Mouse (Mus musculus) cerebellum, adult 2 months (tissue): ENCODE data around the gene Asgr1. TPM values are rescaled to one million over a fixed set of nuclear protein-coding genes. Genes with fewer than 3 reads are reported as not detected.
"Not testable (repeated sequence)": the region's sequence is repeated elsewhere in the genome, so short reads cannot be mapped to it uniquely, and the experiment has no call there.

ENCODE experiments used
- DNase-seq, 2 experiments: peaks; one replicate each; pipeline ENCODE4 v3.0.0; 2021
- H3K27ac ChIP-seq: fragments of 200-500 bp; 2 replicates; pipeline ENCODE4 v1.5.1; 2012; ENCODE audit warnings: low read length, control low read depth, inconsistent platforms; ENCODE audit not compliant: insufficient read depth
- H3K27me3 ChIP-seq: fragments of 200-500 bp; 2 replicates; pipeline ENCODE4 v1.6.1; 2012; ENCODE audit warnings: inconsistent platforms, mild to moderate bottlenecking, low read length, moderate library complexity; ENCODE audit not compliant: control insufficient read depth, insufficient read depth
- H3K4me1 ChIP-seq: fragments of 200-500 bp; 2 replicates; pipeline ENCODE4 v1.6.1; 2011; ENCODE audit warnings: low read length; ENCODE audit not compliant: control insufficient read depth, insufficient read depth
- H3K4me3 ChIP-seq: fragments of 200-500 bp; replicated peaks from 2 replicates; pipeline ENCODE3; 2011; ENCODE audit warnings: mild to moderate bottlenecking, low read depth, low read length, control low read depth; ENCODE audit not compliant: insufficient read depth
- CTCF ChIP-seq: fragments of 200-500 bp; IDR thresholded peaks from 2 replicates; pipeline ENCODE4 v1.5.1; 2011; ENCODE audit warnings: low read depth, mild to moderate bottlenecking, control low read depth, low read length, moderate library complexity, borderline replicate concordance; ENCODE audit not compliant: insufficient read depth
- POLR2A ChIP-seq: fragments of 200-500 bp; IDR thresholded peaks from 2 replicates; pipeline ENCODE4 v1.6.1; 2011; ENCODE audit warnings: low read length, control low read depth, borderline replicate concordance; ENCODE audit not compliant: insufficient read depth
- WGBS: fragments of 180-500 bp; shearing (Covaris S2); methylation state at CpG from one replicate; pipeline ENCODE4 v1.1.7; 2018; 5-methylcytosine and 5-hydroxymethylcytosine counted together
- polyA plus RNA-seq: library from polyadenylated mRNA; depleted of rRNA; stranded (reverse); fragments of >200 nt; gene quantifications from 2 replicates; pipeline ENCODE4 v1.2.3, GENCODE M21; 2012

Asgr1 gene
- polyA plus RNA-seq, 1 experiment, result 13.8 TPM

DNA sequence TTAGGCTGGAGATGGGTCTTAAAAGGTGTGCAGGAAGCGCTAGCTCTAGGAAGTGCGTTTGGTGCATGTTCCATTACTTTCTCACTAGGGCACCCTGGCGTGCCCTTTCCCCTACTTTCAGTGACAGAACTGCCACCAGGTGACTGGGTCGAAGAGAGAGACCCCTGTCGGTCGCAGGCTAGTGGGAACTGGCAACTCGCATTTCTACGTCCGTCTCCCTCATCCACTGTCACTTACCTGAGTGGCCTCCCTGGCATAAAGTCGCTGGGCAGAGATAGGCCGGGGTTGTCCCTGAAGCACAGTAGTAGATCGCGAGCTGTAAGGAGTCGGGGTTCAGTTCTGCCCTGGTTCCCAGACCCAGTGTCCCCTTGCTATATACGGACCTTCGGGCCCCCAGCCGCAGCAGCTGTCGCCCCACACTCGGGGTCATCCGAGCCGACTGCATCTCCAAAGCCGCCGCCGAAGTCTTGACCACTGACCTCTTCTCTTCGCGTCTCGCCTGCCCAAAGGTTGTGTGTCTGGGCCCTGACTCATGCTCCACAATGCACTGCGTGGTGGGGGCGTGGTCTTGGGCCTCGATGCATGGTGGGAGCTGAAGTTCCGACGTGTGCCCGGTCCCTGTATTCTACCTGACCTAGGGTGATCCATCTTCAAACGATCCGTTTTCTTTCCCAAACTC, 38.9 kb upstream of the Asgr1 start, which contains the start of gene Acadvl:
Gene Acadvl (minus strand): TSS at position 532 of the 679 bp plus-strand sequence.
- TF ChIP-seq POLR2A (peak; percentile 86), CTCF (peak; percentile 36; the same call in 1 of the 2 replicates)
- Histone ChIP-seq H3K27ac (peak within 1 kb of the TSS; percentile 53), H3K4me1 (peaks cover 9% of the 10 kb centered on the region), H3K4me3 (peak within 1 kb of the TSS; percentile 80), H3K27me3 (no peaks in the 10 kb centered on the region)
- peak; percentile 90 to 92 for DNase-seq
- under 1% methylated on average over 35 of the region's 35 CpGs for WGBS

DNA sequence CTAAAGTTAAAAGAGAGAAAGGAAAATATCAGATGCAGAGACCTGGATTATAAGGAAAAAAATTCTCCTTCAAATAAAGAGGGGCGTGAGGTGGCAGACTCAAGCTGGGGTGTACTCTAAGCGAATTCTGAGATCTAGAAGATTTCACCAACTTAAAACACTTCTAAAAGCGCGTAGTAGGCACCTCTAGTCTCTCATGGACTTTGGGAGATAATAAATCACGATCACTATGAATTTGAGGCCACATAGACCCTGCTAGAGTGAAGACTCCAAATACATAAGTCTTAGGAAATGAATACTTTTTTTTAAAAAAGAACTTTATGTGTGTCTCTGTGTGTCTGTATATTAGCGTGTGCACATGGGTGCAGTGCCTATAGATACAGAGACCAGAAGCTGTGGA, 38.2 kb upstream of the Asgr1 start:
- DNase-seq, result no peak
- H3K27me3 ChIP-seq, result no peaks in the 10 kb centered on the region
- TF ChIP-seq POLR2A (no peak), CTCF (no peak)
- H3K4me3 ChIP-seq, result no peak overlapping the region
- no peak overlapping the region for H3K27ac ChIP-seq
- H3K4me1 ChIP-seq, result peaks cover 9% of the 10 kb centered on the region
- WGBS, result 65% methylated on average over 6 of the region's 6 CpGs

DNA sequence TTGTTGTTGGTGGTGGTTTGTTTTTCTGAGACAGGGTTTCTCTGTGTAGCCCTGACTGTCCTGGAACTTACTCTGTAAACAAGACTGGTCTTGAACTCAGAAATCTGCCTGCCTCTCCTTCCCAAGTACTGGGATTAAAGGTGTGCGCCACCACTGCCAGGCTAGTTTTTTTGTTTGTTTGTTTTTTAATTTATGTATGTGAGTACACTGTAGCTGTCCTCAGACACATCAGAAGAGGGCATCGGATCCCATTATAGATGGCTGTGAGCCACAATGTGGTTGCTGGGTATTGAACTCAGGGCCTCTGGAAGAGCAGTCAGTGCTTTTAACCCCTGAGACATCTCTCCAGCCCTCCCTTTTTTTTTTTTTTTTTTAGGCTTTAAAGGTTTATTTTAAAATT, 37.7 kb upstream of the Asgr1 start:
- not testable (repeated sequence) for H3K4me1 ChIP-seq, DNase-seq, H3K27ac ChIP-seq, H3K27me3 ChIP-seq, H3K4me3 ChIP-seq
- WGBS, result 56% methylated on average over 2 of the region's 2 CpGs

DNA sequence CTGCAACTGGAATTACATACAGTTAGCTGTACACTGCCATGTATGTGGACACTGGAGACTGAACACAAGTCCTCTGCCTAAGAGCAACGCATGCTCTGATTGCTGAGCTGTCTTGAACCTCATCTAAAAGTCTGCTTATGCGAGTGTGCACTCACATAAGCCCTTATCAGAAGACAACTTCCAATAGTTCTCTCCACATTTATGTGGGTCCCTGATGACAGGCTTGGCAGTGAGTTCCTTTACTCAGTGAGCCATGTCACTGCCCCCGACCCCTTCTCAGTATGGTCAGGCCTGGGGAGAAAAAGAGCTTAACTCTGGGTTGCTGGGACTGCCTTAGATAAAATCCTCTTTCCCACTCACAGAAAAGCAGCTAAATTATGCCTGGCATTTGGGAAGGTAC, 37.2 kb upstream of the Asgr1 start, which contains the start of gene Dlg4:
Gene Dlg4 (plus strand): TSS at position 274 of the 400 bp plus-strand sequence.
- H3K4me1 ChIP-seq, result peaks cover 9% of the 10 kb centered on the region
- TF ChIP-seq CTCF (no peak), POLR2A (no peak)
- WGBS, result 72% methylated on average over 3 of the region's 3 CpGs
- no peaks in the 10 kb centered on the region for H3K27me3 ChIP-seq
- H3K4me3 ChIP-seq, result peak within 1 kb of the TSS; percentile 98
- DNase-seq, result no peak
- H3K27ac ChIP-seq, result peak within 1 kb of the TSS; percentile 99

DNA sequence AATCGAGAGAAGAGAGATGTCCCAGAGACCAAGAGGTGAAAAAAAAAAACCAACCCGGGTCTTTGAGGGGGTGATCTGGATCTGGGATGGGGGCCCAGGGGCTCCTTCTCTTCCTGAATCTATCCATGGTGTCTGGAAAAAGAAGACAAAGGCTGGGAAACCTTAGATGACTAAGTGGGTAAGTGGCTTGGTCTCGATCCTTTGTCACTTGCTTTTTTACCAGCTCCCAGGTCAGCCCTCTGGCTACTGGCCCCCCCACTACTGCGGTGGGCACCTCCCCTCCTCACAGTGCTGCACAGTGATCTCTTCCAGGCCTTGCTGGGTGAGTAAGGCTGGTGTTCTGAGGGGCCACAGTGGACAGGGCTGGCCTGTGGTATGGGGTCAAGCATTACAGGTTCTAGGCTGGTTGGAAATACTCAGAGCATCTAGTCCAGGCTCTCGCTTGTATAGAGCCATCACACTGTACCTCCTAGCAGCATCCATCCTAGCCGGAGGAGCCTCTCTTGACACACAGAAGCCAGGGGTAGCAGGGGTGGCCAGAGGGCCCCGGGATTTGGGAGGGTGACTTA, 36.6 kb upstream of the Asgr1 start:
- WGBS, result 36% methylated on average over 7 of the region's 7 CpGs
- Histone ChIP-seq H3K4me3 (peak overlapping the region; percentile 98), H3K27me3 (no peaks in the 10 kb centered on the region), H3K27ac (peak overlapping the region; percentile 99), H3K4me1 (peaks cover 9% of the 10 kb centered on the region)
- no peak for TF ChIP-seq CTCF
- no peak for DNase-seq

DNA sequence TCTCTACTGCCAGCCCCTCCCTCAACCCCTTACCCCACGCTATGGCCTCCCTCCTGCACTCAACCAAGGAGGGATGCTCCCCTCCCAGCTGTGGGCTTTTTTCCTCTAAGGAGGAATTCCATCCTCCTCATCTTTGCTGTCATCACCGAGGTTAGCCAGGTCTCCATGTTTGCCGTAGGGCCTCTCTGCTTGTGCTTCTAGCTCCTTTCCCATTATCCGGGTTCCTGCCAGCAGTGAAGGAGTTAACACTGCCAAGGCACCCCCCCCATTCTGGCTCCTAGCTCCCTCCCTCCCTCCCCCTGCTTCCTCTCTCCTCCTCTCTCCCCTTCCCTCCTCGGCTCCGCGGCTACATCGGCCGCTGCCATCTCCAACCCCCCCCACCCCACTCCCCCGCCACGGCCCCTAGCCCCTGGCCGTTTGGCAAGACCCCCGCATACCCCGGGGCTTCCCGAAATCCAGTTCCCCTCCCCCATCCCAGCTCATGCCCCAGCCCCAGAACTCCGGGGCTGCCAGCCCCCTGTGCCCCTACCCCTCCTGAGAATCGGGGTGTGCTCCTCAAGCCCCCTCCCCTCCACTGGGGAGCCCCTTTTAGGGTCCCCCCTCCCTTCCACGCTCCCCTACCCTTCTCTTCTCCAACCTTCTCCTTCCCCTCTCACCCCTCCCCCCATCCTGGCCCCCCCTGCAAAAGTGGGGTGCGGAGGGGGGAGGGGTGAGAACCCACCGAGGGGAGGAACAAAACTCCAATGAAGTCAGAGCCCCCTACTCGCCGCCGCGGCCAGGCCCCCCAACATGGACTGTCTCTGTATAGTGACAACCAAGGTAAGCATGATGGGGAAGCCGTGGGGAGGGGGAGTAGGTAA, 35.5 kb upstream of the Asgr1 start:
- H3K4me1 ChIP-seq, result peaks cover 9% of the 10 kb centered on the region
- 1% methylated on average over 23 of the region's 25 CpGs for WGBS
- no peak for TF ChIP-seq CTCF
- TF ChIP-seq POLR2A, result peak; percentile 52; the same call in 1 of the 2 replicates

DNA sequence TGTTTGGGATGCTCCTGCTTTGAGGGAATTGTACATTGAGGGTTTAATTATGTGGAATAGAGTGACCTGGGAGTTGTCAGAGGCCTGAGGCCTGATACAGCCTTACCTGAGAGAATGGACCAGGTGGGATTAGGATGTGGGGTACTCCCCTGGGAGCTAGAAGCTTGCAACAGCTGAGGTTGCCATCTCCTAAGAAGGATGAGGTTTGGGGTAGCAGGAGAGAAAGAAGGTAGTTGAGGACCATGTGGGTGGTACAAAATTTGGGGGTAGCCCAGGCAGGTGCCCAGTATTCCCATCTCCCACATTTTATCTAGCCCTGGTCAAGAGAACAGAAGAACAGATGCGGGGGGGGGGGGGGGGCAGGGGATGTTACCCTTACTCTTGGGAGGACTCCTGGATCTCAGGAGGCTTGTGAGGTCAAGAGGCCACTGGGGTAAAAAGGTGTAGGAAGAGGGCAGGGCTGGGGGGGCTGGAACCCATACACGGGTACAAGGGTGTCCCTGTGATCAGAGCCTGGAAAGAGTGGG, 34.3 kb upstream of the Asgr1 start:
- H3K27me3 ChIP-seq, result no peaks in the 10 kb centered on the region
- no peak for DNase-seq
- TF ChIP-seq POLR2A, result no peak
- no peak for TF ChIP-seq CTCF
- peak overlapping the region; percentile 98 for H3K4me3 ChIP-seq
- peaks cover 13% of the 10 kb centered on the region for H3K4me1 ChIP-seq
- 15% methylated on average over 2 of the region's 2 CpGs for WGBS
- H3K27ac ChIP-seq, result peak overlapping the region; percentile 34; the same call in 1 of the 2 replicates

More for the DNA sequence above, 35.5 kb upstream of the Asgr1 start:
- peak overlapping the region; percentile 98 for H3K4me3 ChIP-seq
- peak; percentile 77 to 79 for DNase-seq
- no peaks in the 10 kb centered on the region for H3K27me3 ChIP-seq
- H3K27ac ChIP-seq, result peak overlapping the region; percentile 99

DNA sequence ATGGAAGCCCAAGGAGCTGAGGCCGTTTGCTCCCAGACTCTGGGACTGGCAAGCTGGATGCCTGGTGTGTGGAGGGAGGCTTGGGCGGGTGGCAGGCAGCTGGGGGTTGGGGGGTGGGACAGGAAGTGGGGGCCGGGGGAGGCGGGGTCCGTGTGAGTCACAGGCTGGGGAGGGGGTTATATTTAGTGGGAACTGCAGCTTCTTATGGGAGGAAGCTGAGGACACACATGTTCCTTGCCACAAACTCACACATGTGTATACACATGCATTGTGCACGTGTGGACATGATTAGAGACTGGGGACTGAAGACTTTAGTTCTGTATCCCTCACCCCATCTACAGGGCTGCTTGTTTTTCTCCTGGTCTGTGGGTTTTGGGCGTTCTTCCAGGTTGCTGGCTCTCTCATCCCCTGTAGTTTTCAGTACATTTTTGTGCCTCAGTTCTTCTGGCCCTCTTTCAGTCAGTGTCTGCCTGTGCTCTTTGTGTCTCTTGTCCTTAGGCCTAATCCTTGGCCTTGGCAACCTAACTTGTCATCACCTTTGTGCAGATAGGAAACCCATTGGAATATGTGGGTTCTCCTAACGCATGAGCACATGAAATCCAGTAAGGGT, 33.8 kb upstream of the Asgr1 start:
- Histone ChIP-seq H3K27me3 (no peaks in the 10 kb centered on the region), H3K27ac (no peak overlapping the region), H3K4me1 (peaks cover 15% of the 10 kb centered on the region), H3K4me3 (peak overlapping the region; percentile 67)
- whole genome bisulfite sequencing, result 6% methylated on average over 8 of the region's 8 CpGs
- no peak for TF ChIP-seq CTCF
- TF ChIP-seq POLR2A, result no peak
- DNase-seq, result peak in 1 of 2 experiments; percentile 40
